Mouse (Mus musculus): ENCODE data around the gene Cnppd1.

DNA sequence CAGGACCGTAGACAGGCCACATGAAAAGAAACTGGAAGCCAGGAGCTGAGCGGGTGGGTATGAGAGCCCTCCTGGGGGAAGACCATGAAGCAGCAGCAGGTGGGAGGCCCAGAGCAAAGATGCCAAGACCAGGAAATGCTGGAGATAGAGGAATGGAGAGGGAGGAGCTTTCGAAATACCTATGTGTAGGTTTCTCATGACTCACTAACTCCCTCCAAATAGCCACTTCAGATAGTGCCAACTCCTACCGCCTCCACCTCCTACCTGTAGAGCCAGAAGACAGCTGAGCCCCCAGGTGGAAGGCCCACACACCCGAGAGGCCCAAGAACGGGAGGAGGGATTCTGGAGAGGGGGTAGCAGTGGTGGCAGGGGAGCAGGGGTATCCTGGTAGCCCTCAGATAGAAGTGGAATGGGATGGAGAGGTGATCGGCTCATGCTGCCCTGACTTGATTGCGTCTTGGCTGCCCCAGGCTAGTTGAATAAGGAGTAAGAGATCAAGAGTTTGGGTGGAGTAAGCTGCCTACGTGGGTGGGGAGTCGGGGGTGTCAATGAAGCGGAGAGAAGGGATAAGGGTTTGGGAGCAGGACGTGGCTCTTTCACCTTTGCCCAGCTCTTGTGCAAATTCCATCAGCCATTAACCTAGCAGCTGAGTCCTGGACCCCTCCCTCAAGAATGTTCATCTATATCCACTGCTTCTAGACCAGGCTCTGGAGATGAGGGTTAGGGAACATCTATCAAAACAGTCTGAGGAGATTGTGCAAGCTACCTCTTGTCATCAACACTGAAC lies 8.9 kb downstream of the Cnppd1 start, which contains the start of gene Slc23a3:
- TF ChIP-seq PAX5 (IDR thresholded peaks at IDR 0.05; ENCODE audit: low read length) (no peak), UBTF (IDR thresholded peaks at IDR 0.05; ENCODE audit: low read depth, low read length) (no peak), CTCF (conservative IDR thresholded peaks at IDR 0.05 in 1 of 2, IDR thresholded peaks at IDR 0.05 in 1 of 2; ENCODE audit: low read depth in 2 of 2, low read length in 2 of 2) (no peak), POLR2AphosphoS2 (IDR thresholded peaks at IDR 0.05; ENCODE audit: low read depth, low read length) (no peak), MEF2A (IDR thresholded peaks at IDR 0.05; ENCODE audit: borderline replicate concordance, low read depth, low read length) (no peak), E2F4 (IDR thresholded peaks at IDR 0.05; ENCODE audit: insufficient replicate concordance, low read depth, low read length) (no peak), NELFE (IDR thresholded peaks at IDR 0.05; ENCODE audit: low read depth, low read length) (no peak), POLR2A (IDR thresholded peaks at IDR 0.05; ENCODE audit: low read depth, low read length) (no peak), MAX (IDR thresholded peaks at IDR 0.05; ENCODE audit: low read length) (no peak), EP300 (IDR thresholded peaks at IDR 0.05; ENCODE audit: low read length) (no peak), ELF1 (IDR thresholded peaks at IDR 0.05; ENCODE audit: low read depth, low read length) (no peak), MAZ (IDR thresholded peaks at IDR 0.05; ENCODE audit: low read depth, low read length) (no peak), ZNF384 (IDR thresholded peaks at IDR 0.05; ENCODE audit: low read depth, low read length) (no peak), HCFC1 (IDR thresholded peaks at IDR 0.05; ENCODE audit: low read depth, low read length) (no peak)
